Mouse (Mus musculus) regulatory T cell (primary cell): ENCODE data around the gene Rlbp1.

Experiments used
- in situ Hi-C: fragments of 300-600 bp; cut with MboI, MseI; formaldehyde crosslinking; loops from one replicate; pipeline ENCODE4 v1.15.1; 2025; ENCODE audit warnings: high pct_unique_total_duplicates

Rlbp1 gene

DNA sequence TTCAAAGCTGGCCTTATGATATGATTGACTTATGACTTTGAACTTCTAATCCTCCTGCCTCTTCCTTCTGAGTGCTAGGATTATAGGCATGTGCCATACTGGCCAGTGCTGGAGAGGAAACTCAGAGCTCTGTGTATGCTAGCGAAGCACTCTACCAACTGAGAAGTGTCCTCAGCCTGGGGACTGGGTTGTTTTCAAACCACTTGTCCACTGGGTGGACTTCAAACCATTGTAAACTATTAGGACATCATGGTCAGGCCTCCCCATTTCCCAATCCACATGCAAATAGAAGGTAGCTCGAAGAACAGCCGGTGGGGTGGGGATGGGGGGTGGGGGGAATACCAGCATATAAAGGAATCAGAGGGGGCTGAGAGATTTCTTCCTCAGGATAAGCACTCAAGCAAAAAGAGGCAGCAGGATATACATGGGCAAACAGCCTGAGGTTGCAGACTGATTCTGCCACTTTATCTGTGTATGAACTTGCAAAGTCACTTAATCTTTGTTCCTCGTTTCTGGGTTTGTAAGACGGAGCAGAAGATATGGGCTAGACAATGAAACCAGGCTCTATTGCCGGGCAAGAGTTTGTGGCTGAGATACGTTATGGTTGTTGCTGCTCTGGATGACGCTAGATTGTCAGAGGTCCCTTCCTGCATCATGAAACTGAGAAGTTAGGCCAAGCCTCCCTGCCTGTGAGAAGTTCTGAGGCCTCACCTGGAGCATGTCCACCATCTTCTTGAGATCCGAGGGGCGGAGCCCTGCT, 10.2 kb downstream of the Rlbp1 start:
- in situ Hi-C loops, result no loop called here

- in situ Hi-C loops, result no loop called here
Observed at GRCm38 (mm10) chr7:79375594-79375993, 11.3 kb downstream of the Rlbp1 start.

- in situ Hi-C loops, result no loop called here
Observed at GRCm38 (mm10) chr7:79374017-79374416, 12.8 kb downstream of the Rlbp1 start.

GRCm38 (mm10) chr7:79371321-79371879, 15.4 kb downstream of the Rlbp1 start:
- in situ Hi-C loops, result no loop called here

- in situ Hi-C loops, result no loop called here
Observed at GRCm38 (mm10) chr7:79369416-79369815, 17.4 kb downstream of the Rlbp1 start.

DNA sequence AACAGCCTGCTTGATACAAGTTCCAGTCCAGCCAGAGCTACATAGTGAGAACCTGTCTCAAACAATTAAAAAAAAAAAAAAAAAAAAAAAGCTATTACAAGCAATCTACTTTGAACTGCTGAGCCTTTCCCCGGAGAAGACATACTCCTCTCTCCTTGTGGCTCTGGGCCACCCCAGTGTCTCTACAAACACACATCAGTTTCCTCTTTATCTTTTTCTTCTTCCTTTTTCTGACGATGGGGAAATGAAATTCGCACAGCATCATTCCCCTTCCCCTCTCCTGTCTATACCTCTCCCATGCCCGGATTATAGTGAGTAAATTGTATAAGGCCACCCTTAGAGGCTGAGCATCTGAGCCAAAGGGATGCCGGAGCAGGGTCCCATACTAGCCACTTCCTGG, 18.2 kb downstream of the Rlbp1 start:
- in situ Hi-C loops, result no loop called here

- in situ Hi-C loops, result no loop called here
Observed at GRCm38 (mm10) chr7:79363370-79364043, 23.3 kb downstream of the Rlbp1 start.

DNA sequence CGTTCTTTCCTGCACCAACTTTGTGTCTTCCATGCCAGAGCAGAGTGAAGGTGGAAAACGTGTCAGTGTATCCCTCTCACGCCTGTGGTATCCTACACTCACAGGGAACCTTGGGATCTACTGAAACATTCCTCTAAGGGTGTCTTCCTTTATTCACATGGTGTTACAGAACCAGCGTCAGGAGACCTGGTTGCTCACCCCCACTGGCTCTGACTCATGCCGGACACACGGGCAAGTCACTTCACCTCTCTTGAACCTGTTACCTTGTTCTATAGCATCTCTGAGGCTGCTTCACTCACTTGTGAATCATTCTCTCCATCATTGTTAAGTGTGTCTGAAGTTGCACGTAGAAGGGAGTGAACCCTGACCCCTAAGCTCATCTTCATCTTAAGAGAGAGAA, 24.0 kb downstream of the Rlbp1 start:
- in situ Hi-C loops, result no loop called here

DNA sequence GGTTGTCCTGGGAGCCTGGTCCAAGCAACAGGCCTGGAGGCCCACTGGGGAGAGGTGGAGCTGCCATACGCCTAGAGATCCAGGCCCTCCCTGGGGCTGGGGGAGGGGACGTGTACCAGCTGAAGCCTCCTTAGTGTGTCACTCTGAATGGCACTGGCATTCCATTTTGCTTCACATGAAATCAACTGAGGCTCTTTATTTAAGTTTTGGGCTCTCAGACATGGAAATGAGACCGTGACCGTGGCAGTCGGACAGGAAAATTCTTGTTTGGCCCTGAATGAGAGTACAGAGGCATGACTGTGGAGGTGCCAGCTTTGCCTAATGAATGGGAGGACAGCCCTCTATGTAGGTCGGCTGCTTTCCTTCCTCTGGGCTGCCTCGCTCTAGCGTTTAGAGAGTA, 24.6 kb downstream of the Rlbp1 start:
- in situ Hi-C loops, result no loop called here

DNA sequence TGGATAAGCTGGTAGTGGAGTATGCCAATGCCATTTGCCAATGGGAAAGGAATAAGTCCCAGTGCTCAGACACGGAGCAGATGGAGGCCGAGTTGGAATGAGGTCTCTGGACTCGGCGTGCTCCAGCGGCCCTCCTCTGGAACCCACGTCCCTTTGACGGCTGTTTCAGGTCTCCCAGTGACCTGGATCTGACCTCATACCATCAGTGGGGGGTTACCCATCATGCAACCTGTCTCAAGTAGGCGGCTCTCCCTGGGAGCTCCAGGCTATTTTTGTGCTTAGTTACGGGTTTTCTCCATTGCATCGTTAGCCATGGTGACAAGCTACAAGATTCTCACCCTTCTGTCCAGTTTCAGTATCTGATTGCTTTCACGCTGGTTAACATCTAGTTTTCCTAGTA, 26.8 kb downstream of the Rlbp1 start:
- in situ Hi-C loops, result no loop called here

DNA sequence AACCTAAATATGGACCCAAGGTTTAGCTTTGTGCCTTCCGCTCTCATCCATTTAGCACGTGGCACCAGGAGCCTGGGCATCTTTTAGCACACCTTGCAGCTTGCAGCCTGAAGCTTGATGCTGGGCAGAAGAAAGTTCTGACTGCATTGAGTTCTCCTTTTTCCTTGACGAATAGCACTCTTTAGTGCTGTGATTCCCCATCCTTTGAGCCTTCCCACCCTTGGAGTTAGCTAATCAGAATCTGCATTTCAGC, 27.7 kb downstream of the Rlbp1 start:
- in situ Hi-C loops, result no loop called here

DNA sequence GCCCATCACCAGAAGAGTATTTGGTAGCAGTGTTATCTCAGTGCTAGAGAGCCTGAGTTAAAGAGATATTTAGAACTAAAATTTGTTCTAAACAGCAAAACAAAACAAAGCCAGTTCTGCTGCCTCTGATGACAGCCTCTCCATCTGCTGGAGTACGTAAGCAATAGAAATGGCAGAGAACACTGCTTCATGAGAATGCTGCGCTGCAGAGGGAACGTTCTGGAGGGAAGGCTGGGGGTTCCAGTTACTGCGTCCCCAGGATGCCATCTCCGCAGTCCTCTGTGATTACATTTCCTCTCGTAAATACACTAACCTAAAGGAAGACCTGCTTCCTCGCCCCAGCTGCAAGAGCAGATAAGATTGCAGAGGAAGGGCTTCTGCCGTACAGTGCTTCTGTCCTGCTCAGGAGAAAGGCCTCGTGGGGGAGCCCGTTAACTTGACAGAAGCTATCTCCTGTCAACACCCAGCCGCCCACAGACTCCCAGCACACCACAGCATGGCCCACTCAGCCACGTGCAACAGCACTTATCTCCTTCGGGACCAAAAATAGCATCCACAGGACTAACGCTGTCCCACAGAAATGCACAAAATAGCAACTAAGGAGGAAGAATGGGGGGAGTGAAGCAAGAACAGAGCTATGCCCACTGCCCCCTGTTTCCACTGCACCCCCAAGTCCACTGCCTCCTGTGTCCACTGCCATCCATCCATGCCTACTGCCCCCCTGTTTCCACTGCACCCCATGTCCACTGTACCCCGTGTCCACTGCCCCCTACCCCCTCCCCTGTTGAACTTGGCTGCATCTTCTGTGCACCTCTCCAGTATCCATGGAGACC, 28.3 kb downstream of the Rlbp1 start:
- in situ Hi-C loops, result no loop called here

DNA sequence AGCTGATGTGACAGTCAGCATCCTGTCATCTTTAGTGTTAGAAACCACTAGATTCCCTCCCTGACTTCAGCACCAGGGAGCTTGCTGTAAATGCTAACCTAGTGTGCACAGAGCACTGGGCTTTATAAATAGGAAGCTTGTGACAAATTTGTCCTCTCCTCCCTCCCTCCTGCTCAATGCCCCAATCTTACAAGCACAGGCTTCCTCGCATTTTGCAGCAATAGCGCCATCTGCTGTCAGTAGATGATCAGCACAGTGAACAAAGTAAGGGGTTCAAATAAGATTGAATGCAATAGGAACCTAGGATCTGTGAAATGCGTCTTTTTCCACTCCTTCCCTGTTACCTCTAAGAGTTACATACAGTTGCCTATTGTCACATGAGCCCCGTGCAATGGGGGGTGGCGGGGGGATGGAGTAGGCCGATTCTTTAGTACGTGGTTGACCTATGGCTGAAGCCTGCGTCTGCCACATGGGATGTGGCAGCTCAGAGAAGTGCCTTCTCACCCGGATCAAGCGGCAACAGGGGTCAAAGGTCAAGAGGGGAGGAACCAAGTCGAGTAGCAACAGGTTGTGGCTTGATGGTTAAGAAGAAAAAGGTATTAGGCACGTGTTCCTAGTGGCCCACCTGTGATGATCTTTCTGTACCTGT, 37.0 kb downstream of the Rlbp1 start:
- in situ Hi-C loops, result loop anchor here (5.0 kb wide), 2 partner anchors 103 to 208 kb away; no protein-coding TSS in a partner anchor

DNA sequence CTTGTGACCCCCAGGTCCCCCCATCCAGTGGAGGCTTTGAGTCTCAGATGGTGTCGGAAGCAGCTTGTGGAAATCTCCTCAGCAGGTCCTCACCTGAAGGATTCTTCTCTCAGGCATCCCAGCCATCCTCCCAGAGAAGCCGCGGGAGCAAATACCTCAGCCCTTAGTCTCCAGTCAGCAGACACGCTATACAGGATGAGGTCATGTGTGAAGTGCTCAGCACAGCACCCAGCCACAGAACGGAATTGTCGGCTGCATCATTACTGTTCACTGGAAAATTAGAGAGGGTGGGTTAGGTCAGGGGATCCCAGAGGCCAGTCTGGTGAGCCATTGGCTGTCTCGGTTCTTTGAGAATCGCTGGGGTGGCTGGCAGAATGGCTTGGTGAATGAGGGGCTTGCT, 38.0 kb downstream of the Rlbp1 start:
- in situ Hi-C loops, result no loop called here

- in situ Hi-C loops, result no loop called here
Observed at GRCm38 (mm10) chr7:79347108-79347813, 39.6 kb downstream of the Rlbp1 start.

- in situ Hi-C loops, result no loop called here
Observed at GRCm38 (mm10) chr7:79346555-79347075, 40.2 kb downstream of the Rlbp1 start.

DNA sequence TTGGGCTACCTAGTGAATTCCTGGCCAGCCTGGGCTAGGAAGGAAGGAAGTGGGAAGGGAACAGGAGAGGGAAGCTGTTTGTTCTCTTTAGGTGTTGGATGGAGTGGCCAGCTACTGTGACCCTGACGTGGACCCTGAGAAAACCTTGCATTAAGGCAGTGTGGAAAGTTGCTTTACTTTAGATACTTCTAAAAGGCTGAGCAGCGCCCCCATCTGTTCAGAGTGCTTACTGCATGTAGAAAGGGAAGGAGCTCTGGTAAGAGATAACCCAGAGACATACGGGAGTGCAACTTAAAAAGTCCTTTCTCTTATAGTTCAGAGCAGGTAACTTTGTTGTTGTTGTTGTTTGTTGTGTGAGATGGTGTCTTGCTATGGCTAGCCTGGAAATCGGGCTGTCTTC, 40.9 kb downstream of the Rlbp1 start:
- in situ Hi-C loops, result no loop called here

DNA sequence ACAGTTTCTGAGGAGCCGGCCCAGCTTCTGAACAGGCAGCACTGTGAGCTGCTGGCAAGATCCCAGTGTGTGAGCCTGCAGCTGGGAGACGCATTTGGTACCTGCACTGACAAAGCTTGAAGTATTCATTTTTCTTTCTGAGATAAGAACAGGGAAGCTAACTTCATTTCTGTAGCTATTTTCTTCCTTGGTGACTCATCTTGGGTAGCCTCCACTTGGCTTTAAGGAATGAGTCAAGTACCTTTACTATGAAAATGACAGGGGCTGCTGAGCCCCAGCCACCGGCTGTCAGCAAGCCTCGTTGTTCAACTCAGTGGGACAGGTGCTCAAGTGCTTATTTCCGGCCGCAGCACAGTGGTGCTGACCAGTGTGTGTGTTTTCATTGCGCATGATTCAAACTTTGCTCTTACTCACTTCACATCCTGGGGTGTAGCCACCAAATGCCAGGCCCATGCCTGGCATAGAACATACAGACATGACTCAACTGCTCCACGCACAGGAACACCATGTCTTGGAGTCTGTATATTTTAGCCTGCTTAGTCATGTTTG, 50.4 kb downstream of the Rlbp1 start:
- in situ Hi-C loops, result no loop called here

DNA sequence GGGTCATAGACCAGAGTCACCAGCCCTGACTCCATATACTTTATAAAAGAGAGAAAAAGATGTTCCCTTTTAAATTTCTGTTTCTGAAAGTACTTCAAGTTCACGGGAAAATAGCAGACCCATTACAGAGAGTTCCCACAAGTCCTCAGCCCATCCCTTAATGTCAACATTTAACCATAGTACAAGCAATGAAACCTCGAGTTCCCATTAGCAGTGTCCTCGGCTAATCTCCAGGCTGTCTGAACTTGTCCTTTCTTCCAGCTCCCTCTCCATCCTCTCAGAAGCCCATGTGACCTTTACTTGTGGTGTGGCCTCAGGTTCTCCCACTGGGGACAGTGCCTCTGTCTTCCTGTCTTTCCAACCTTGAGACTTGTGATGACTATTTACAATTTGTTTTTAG, 53.4 kb downstream of the Rlbp1 start:
- in situ Hi-C loops, result no loop called here

- in situ Hi-C loops, result no loop called here
Observed at GRCm38 (mm10) chr7:79331197-79331596, 55.7 kb downstream of the Rlbp1 start.

- in situ Hi-C loops, result no loop called here
Observed at GRCm38 (mm10) chr7:79328769-79329168, 58.1 kb downstream of the Rlbp1 start.
